Mouse (Mus musculus): ENCODE measurements at regions not wholly inside any gene's neighbourhood (a gene's known extent, or its start where the extent isn't known, plus 50 kb on each side); places are given as distances from the start of the nearest gene placed in this dataset.

DNA sequence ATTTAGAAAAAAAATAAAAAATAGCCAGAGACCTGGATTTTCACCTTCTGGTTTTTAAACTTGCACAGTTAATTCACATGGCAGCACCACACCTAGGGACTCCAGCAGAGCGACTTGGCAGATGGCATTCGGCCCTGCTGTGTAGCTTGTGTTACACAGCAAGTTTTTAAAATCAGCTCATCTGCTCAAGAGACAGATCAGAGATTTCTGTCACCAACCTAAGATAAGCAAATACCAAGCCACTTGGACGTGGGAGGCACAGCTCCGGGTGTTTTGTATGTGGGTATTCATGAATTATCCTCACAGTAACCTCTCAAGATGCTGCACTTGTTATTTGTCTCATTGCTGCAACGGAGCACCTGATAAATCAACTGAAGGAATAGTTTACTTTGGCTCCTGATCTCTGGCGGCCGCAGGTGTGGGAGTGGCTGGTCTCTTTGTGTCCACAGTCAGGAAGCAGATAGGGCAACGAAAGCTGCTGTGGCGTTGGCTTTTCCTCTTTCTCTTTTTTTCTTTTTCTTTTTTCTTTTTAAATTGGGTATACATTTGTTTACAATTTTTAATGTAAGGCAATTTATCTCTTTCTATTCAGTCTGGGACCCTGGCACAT, 122.1 kb downstream of the Gm9817 start:
- TF ChIP-seq USF1 (IDR thresholded peaks at IDR 0.05; ENCODE audit: low read depth) (no peak), REST (IDR thresholded peaks at IDR 0.05; ENCODE audit: insufficient read depth, insufficient read length) (no peak), POLR2A (IDR thresholded peaks at IDR 0.05; ENCODE audit: insufficient read length, low read depth) (no peak), CEBPB (IDR thresholded peaks at IDR 0.05; ENCODE audit: insufficient read depth, poor library complexity, severe bottlenecking) (no peak)

Data from myocyte (in vitro differentiated cells).